Mouse (Mus musculus) heart, postnatal 0 days (tissue): Measurements from ENCODE around the gene Tmem206. TPM values are rescaled to one million over a fixed set of nuclear protein-coding genes. Genes with fewer than 3 reads are reported as not detected.

Experiments used
- ATAC-seq: fragments of 200-750 bp; cut with Nextera tagmentation; 2 replicates; pipeline ENCODE4 v1.8.0; 2017; ENCODE audit warnings: low read depth, moderate number of reproducible peaks, moderate library complexity; ENCODE audit not compliant: insufficient read depth
- DNase-seq: peaks from one replicate; pipeline ENCODE4 v3.0.0-alpha.2; 2016; ENCODE audit warnings: low spot score
- H3K27ac ChIP-seq: fragments of 300-500 bp; sonication (generic); 2 replicates; pipeline ENCODE4 v1.5.1; 2014; ENCODE audit warnings: low read depth, mild to moderate bottlenecking
- H3K27me3 ChIP-seq: fragments of 300-500 bp; sonication (generic); 2 replicates; pipeline ENCODE4 v1.6.1; 2014; ENCODE audit warnings: low read length, mixed read lengths; ENCODE audit not compliant: control insufficient read depth, insufficient read depth
- H3K36me3 ChIP-seq: fragments of 300-500 bp; sonication (generic); replicated peaks from 2 replicates; pipeline ENCODE4 v1.6.1; 2014; ENCODE audit warnings: low read length, mixed read lengths; ENCODE audit not compliant: control insufficient read depth, insufficient read depth
- H3K4me1 ChIP-seq: fragments of 300-500 bp; sonication (generic); 2 replicates; pipeline ENCODE4 v1.6.1; 2014; ENCODE audit warnings: antibody characterized with exemption; ENCODE audit not compliant: control insufficient read depth, insufficient read depth
- H3K4me2 ChIP-seq: fragments of 300-500 bp; sonication (generic); 2 replicates; pipeline ENCODE4 v1.6.1; 2014; ENCODE audit warnings: low read depth, mild to moderate bottlenecking, low read length, moderate library complexity
- H3K4me3 ChIP-seq: fragments of 300-500 bp; sonication (generic); 2 replicates; pipeline ENCODE4 v1.5.1; 2014; ENCODE audit warnings: low read depth, low read length
- H3K9ac ChIP-seq: fragments of 300-500 bp; sonication (generic); replicated peaks from 2 replicates; pipeline ENCODE4 v1.6.1; 2014; ENCODE audit warnings: low read depth, low read length, mixed read lengths
- H3K9me3 ChIP-seq: fragments of 300-500 bp; sonication (generic); replicated peaks from 2 replicates; pipeline ENCODE4 v1.6.1; 2016; ENCODE audit warnings: low read length; ENCODE audit not compliant: control insufficient read depth
- CTCF ChIP-seq: IDR thresholded peaks from 2 replicates; pipeline ENCODE4 v1.5.1; 2016; ENCODE audit warnings: antibody characterized with exemption, control low read depth, low read depth
- EP300 ChIP-seq: IDR thresholded peaks from 2 replicates; pipeline ENCODE4 v1.6.1; 2016; ENCODE audit warnings: antibody characterized with exemption, low read depth
- WGBS: fragments of 180-500 bp; shearing (Covaris S2); extraction: QIAGEN DNeasy Blood & Tissue Kit; methylation state at CpG from one replicate; pipeline ENCODE4 v1.1.7; 2014; 5-methylcytosine and 5-hydroxymethylcytosine counted together
- polyA plus RNA-seq: library from polyadenylated mRNA; unstranded; fragments of >200 nt; fragmentation: Nextera tagmentation; extraction: Ambion mirVana; gene quantifications from 2 replicates; pipeline ENCODE4 v1.2.1, GENCODE M21; 2015
- total RNA-seq: library from RNA; depleted of rRNA; stranded (reverse); fragments of >200 nt; gene quantifications from 2 replicates; pipeline ENCODE4 v1.2.3, GENCODE M21; 2014; ENCODE audit warnings: low replicate concordance

The Tmem206 gene
- total and polyA plus RNA-seq, 2 experiments from 2014 or later: 5.3 to 10.9 TPM

- Histone ChIP-seq H3K27ac (no peak overlapping the region), H3K4me2 (no peak overlapping the region), H3K4me1 (peaks cover 21% of the 10 kb centered on the region), H3K36me3 (0 out of 2 replicates have a peak, but pooled peaks cover 2% of the 10 kb centered on the region), H3K4me3 (no peak overlapping the region), H3K9ac (no peak overlapping the region), H3K27me3 (no peaks in the 10 kb centered on the region), H3K9me3 (no peaks in the 10 kb centered on the region)
- 89% methylated on average over 3 of the region's 3 CpGs for WGBS
- TF ChIP-seq EP300 (no peak), CTCF (no peak)
- ATAC-seq (no peak), DNase-seq (no peak)
Measured at GRCm38 (mm10) chr1:191380843-191381242, 55.1 kb downstream of the Tmem206 start.

GRCm38 (mm10) chr1:191381955-191382736, 56.4 kb downstream of the Tmem206 start:
- peaks cover 21% of the 10 kb centered on the region for H3K4me1 ChIP-seq

DNA sequence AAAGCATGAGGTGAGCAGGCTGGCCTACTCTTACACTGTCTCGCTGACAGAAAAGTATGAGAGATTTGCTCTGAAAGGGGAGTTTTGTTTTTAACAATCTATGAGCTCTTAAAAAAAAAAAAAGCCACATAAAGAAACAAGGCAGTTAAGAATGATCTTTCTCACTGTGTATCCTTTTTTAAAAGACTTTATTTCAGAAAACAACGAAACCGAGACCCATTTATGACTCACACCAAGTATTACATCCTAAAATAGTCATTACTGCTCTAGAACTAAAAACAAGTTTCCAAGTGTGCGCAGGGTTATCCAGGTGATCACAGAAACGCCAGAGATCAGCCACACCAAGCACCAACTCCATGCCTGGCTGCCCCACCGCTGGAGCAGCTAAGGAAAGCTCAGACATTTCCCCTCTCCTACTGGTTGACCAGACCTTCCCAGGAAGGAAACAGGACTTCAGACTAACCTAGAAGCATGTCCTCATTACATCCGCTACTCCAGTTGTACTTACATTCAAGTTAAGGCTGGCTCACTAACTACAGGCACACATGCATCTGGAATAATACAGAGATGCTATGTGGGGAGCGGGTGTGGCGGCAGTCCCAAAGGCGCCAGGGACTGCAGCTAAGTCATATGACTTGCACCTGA, 59.2 kb downstream of the Tmem206 start:
- TF ChIP-seq CTCF (no peak), EP300 (no peak)
- Histone ChIP-seq H3K4me1 (peaks cover 17% of the 10 kb centered on the region), H3K4me2 (no peak overlapping the region), H3K36me3 (0 out of 2 replicates have a peak, but pooled peaks cover 2% of the 10 kb centered on the region), H3K27ac (no peak overlapping the region), H3K27me3 (no peaks in the 10 kb centered on the region), H3K9ac (no peak overlapping the region), H3K4me3 (no peak overlapping the region), H3K9me3 (no peaks in the 10 kb centered on the region)
- DNase-seq (no peak), ATAC-seq (no peak)
- WGBS: 84% methylated on average over 10 of the region's 10 CpGs

More at GRCm38 (mm10) chr1:191381955-191382736, 56.4 kb downstream of the Tmem206 start:
- WGBS: 52% methylated on average over 11 of the region's 11 CpGs
- H3K27ac ChIP-seq: no peak overlapping the region
- H3K9me3 ChIP-seq: no peaks in the 10 kb centered on the region
- H3K4me3 ChIP-seq: no peak overlapping the region
- no peak for TF ChIP-seq EP300
- no peak for TF ChIP-seq CTCF
- ATAC-seq (no peak), DNase-seq (no peak)
- no peaks in the 10 kb centered on the region for H3K27me3 ChIP-seq
- no peak overlapping the region for H3K9ac ChIP-seq
- 0 out of 2 replicates have a peak, but pooled peaks cover 2% of the 10 kb centered on the region for H3K36me3 ChIP-seq
- H3K4me2 ChIP-seq: no peak overlapping the region

- H3K9ac ChIP-seq: no peak overlapping the region
- H3K36me3 ChIP-seq: no peaks in the 10 kb centered on the region
- TF ChIP-seq EP300: peak; percentile 5; the same call in 1 of the 2 replicates
- peak; percentile 81 for TF ChIP-seq CTCF
- DNase-seq (peak; percentile 85), ATAC-seq (peak; percentile 73; the same call in 1 of the 2 replicates)
- WGBS: 8% methylated on average over 3 of the region's 3 CpGs
- peaks cover 18% of the 10 kb centered on the region for H3K4me1 ChIP-seq
- no peak overlapping the region for H3K4me3 ChIP-seq
- no peak overlapping the region for H3K4me2 ChIP-seq
- no peaks in the 10 kb centered on the region for H3K9me3 ChIP-seq
- no peak overlapping the region for H3K27ac ChIP-seq
- H3K27me3 ChIP-seq: no peaks in the 10 kb centered on the region
Measured at GRCm38 (mm10) chr1:191391311-191391710, 65.6 kb downstream of the Tmem206 start.

DNA sequence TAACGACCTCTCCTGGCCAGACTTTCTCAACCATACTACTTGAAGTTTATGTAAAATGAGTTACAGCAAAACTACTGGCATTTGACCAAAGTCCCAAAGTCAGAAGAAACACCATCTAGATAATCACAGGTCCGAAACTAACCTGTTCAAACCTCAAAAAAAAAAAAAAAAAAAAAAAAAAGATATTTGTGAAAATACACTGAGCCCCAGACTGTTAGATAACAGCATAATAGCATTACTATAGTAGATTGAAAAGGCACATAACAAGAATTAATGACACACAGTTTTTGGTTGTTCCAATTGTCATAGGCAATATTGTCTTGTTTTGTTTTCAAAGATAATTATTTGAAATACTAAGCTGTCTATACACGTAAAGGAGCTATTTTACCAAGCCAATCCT, 67.8 kb downstream of the Tmem206 start:
- Histone ChIP-seq H3K9ac (no peak overlapping the region), H3K36me3 (no peaks in the 10 kb centered on the region), H3K27ac (no peak overlapping the region), H3K27me3 (no peaks in the 10 kb centered on the region), H3K4me2 (peak overlapping the region; percentile 74; the same call in 1 of the 2 replicates), H3K4me1 (peaks cover 21% of the 10 kb centered on the region), H3K4me3 (peak overlapping the region; percentile 3; the same call in 1 of the 2 replicates), H3K9me3 (no peaks in the 10 kb centered on the region)
- TF ChIP-seq CTCF (no peak), EP300 (no peak)
- no peak for ATAC-seq
- 53% methylated on average over 3 of the region's 3 CpGs for WGBS
- no peak for DNase-seq
